Mouse (Mus musculus) ES-E14 (cell line): ENCODE measurements at regions not wholly inside any gene's neighbourhood (a gene's known extent, or its start where the extent isn't known, plus 50 kb on each side); places are given as distances from the start of the nearest gene placed in this dataset.
A peak's percentile ranks its signal among the peaks of the same experiment; 100 is the strongest.

Experiments used
- DNase-seq: peaks from one replicate; pipeline ENCODE4 v3.0.0-alpha.2; 2013; ENCODE audit warnings: low read depth, low spot score
- H3K27ac ChIP-seq: 2 replicates; pipeline ENCODE4 v1.5.1; 2012; ENCODE audit warnings: low read depth, mild to moderate bottlenecking, low read length, moderate library complexity, mixed read lengths; ENCODE audit not compliant: poor library complexity, insufficient read depth, severe bottlenecking
- H3K36me3 ChIP-seq: 2 replicates; pipeline ENCODE4 v1.6.1; 2012; ENCODE audit warnings: mild to moderate bottlenecking, low read length, moderate library complexity, mixed read lengths; ENCODE audit not compliant: control insufficient read depth, poor library complexity, insufficient read depth, severe bottlenecking
- H3K4me1 ChIP-seq, 2 experiments: fragments of 150-350 bp in 1 of 2; sonication (generic) in 1 of 2; 2 replicates each; pipeline ENCODE4 v1.6.1; 2012; ENCODE audit warnings: low read length in 2 of 2, mild to moderate bottlenecking in 1 of 2, mixed read lengths in 1 of 2; ENCODE audit not compliant: control insufficient read depth in 2 of 2, insufficient read depth in 2 of 2, poor library complexity in 1 of 2
- H3K4me3 ChIP-seq, 2 experiments: fragments of 150-350 bp in 1 of 2; sonication (generic) in 1 of 2; 2 replicates each; pipeline ENCODE4 v1.5.1; 2012; ENCODE audit warnings: low read length in 2 of 2, low read depth in 1 of 2, mild to moderate bottlenecking in 1 of 2, mixed read lengths in 1 of 2; ENCODE audit not compliant: insufficient read depth in 1 of 2, poor library complexity in 1 of 2, severe bottlenecking in 1 of 2
- H3K9ac ChIP-seq: 2 replicates; pipeline ENCODE4 v1.6.1; 2012; ENCODE audit warnings: low read depth, mild to moderate bottlenecking, low read length, mixed read lengths; ENCODE audit not compliant: poor library complexity, insufficient read depth, severe bottlenecking
- H3K9me3 ChIP-seq: fragments of 150-350 bp; sonication (generic); 2 replicates; pipeline ENCODE4 v1.6.1; 2012; ENCODE audit warnings: low read depth, mild to moderate bottlenecking, low read length; ENCODE audit not compliant: control insufficient read depth, insufficient read depth
- CHD2 ChIP-seq: IDR thresholded peaks from 2 replicates; pipeline ENCODE4 v1.6.1; 2014; ENCODE audit warnings: mild to moderate bottlenecking, low read depth, low read length, inconsistent platforms
- HCFC1 ChIP-seq: IDR thresholded peaks from 2 replicates; pipeline ENCODE4 v1.6.1; 2012; ENCODE audit warnings: low read length, inconsistent platforms, borderline replicate concordance; ENCODE audit not compliant: insufficient read depth
- MAFK ChIP-seq: IDR thresholded peaks from 2 replicates; pipeline ENCODE4 v1.6.1; 2014; ENCODE audit warnings: mild to moderate bottlenecking, low read depth, low read length, inconsistent platforms; ENCODE audit not compliant: insufficient read depth
- ZC3H11A ChIP-seq: IDR thresholded peaks from 2 replicates; pipeline ENCODE4 v1.6.1; 2012; ENCODE audit warnings: low read depth, mild to moderate bottlenecking, inconsistent platforms, low read length, borderline replicate concordance
- ZNF384 ChIP-seq: IDR thresholded peaks from 2 replicates; pipeline ENCODE4 v1.6.1; 2012; ENCODE audit warnings: low read depth, low read length, inconsistent platforms
- in situ Hi-C, 2 experiments: fragments of 600-800 bp; cut with MboI; formaldehyde crosslinking; loops; one replicate each; pipeline ENCODE4 v1.15.1; 2025; ENCODE audit warnings: low sequenced_read_pairs in 2 of 2, inconsistent platforms in 1 of 2; ENCODE audit not compliant: unreplicated experiment in 2 of 2

GRCm38 (mm10) chr10:111712991-111713390 lies 206.9 kb downstream of the Phlda1 start:
- H3K27ac ChIP-seq: no peak overlapping the region
- peak; percentile 4 for DNase-seq
- no peaks in the 10 kb centered on the region for H3K4me1 ChIP-seq
- H3K36me3 ChIP-seq: no peaks in the 10 kb centered on the region
- no peak overlapping the region for H3K9ac ChIP-seq
- TF ChIP-seq HCFC1: no peak
- H3K4me3 ChIP-seq: no peak overlapping the region
- no peaks in the 10 kb centered on the region for H3K9me3 ChIP-seq
- in situ Hi-C loops: no loop called here

DNA sequence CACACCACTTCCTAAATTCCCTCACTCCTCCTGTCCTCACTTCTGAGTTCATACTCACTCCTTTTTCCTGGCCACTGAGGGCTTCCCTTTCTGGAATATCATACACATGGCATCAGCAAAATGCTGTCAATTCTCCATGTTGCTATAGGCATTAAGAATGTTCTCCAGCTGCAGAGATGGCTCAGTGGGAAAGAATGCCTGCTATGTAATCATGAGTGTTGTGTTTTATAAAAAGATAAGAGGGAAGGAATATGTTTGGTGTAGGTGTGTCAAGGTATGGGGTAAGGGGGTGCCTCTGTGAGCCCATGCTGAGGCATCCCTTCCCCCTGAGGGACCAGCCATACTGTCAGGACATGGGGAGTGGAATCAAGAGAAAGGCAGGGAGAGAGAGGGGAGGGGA lies 207.6 kb downstream of the Phlda1 start:
- H3K9me3 ChIP-seq: no peaks in the 10 kb centered on the region
- no peak for DNase-seq
- no peak overlapping the region for H3K4me3 ChIP-seq
- H3K4me1 ChIP-seq: no peaks in the 10 kb centered on the region
- no peak overlapping the region for H3K27ac ChIP-seq
- in situ Hi-C loops: no loop called here
- no peaks in the 10 kb centered on the region for H3K36me3 ChIP-seq
- TF ChIP-seq ZC3H11A: no peak
- no peak for TF ChIP-seq ZNF384
- no peak for TF ChIP-seq CHD2
- no peak for TF ChIP-seq HCFC1
- no peak for TF ChIP-seq MAFK
- H3K9ac ChIP-seq: no peak overlapping the region

DNA sequence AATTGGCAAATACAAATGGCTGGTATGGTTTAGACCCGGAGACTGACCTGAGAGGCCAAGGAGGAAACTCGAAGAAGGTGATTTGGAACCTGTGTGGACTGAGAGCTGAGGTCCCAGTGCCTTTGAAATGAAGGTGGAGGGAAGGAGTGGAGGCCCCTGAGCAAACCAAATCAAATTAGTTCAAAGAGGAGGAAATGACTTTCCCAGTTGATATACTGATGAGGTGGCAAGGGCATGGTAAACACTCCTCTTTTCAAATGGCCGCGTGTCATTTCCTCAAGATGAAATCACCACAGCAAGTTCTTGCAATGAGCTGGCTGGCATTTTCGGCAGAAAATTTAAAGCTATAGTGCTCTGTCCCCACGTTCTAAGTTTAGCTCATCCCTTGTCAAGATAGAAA lies 209.1 kb downstream of the Phlda1 start:
- Histone ChIP-seq H3K4me1 (no peaks in the 10 kb centered on the region), H3K9me3 (no peaks in the 10 kb centered on the region), H3K9ac (no peak overlapping the region), H3K36me3 (no peaks in the 10 kb centered on the region), H3K4me3 (no peak overlapping the region), H3K27ac (no peak overlapping the region)
- TF ChIP-seq MAFK (no peak), ZC3H11A (no peak), ZNF384 (no peak)
- in situ Hi-C loops: no loop called here
- no peak for DNase-seq

DNA sequence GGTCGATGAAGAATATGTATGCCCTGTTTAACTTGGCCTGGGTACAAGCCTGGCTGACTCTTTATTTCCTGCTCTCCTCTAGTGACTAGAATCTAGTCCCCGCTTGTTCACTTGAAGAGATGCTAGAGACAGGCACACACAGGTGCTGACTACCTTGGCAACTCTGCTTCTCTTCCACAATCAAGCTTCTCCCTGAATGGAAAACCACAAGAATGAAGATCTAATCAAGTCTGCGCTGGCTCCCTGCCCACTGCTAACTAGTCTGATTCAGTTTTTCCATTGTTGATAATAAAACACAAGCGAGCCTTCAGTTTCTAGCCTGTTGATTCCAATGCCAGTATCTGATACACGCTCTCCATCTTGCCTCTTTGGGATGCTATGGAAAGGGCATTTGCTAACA lies 213.5 kb downstream of the Phlda1 start:
- in situ Hi-C loops: no loop called here
- H3K9me3 ChIP-seq: no peaks in the 10 kb centered on the region
- H3K27ac ChIP-seq: no peak overlapping the region
- H3K4me3 ChIP-seq: no peak overlapping the region
- DNase-seq: no peak
- H3K4me1 ChIP-seq: no peaks in the 10 kb centered on the region
- no peaks in the 10 kb centered on the region for H3K36me3 ChIP-seq
- TF ChIP-seq ZNF384 (no peak), MAFK (no peak), CHD2 (no peak), ZC3H11A (no peak), HCFC1 (no peak)
- no peak overlapping the region for H3K9ac ChIP-seq

DNA sequence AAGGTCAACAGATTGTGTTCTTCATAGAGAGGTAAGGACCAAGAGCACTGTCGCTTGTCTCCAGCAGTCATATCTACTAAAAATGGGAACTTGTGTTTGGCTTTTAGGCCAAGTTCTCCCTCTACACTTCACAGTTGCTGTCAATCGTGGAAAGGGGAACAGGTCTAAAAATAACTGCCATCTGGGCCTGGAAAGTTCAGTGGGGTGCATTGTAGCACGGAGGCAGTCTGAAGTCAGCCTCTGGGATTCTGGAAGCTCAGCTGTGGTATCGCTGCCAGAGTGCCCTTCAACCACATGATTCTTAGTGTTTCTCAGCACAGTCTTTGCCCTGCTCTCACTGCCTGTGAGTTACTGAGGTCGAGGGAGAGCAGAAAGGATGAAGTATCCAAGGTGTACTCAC lies 215.0 kb downstream of the Phlda1 start:
- in situ Hi-C loops: no loop called here
- H3K36me3 ChIP-seq: no peaks in the 10 kb centered on the region
- H3K4me3 ChIP-seq: no peak overlapping the region
- no peak for DNase-seq
- TF ChIP-seq HCFC1: no peak
- TF ChIP-seq ZC3H11A: no peak
- no peak for TF ChIP-seq CHD2
- TF ChIP-seq MAFK: no peak
- no peak for TF ChIP-seq ZNF384
- H3K27ac ChIP-seq: no peak overlapping the region
- H3K4me1 ChIP-seq: no peaks in the 10 kb centered on the region
- no peaks in the 10 kb centered on the region for H3K9me3 ChIP-seq
- no peak overlapping the region for H3K9ac ChIP-seq
